Mouse (Mus musculus) lung, embryonic 14.5 days (tissue): ENCODE data around the gene Inpp5k. TPM values are rescaled to one million over a fixed set of nuclear protein-coding genes. Genes with fewer than 3 reads are reported as not detected.
A peak's percentile ranks its signal among the peaks of the same experiment; 100 is the strongest.
"Not testable (repeated sequence)": the region's sequence is repeated elsewhere in the genome, so short reads cannot be mapped to it uniquely, and the experiment has no call there.

Experiments
- ATAC-seq: fragments of 200-750 bp; cut with Nextera tagmentation; 2 replicates; pipeline ENCODE4 v1.8.0; 2017; ENCODE audit warnings: mild to moderate bottlenecking, moderate TSS enrichment, moderate library complexity; ENCODE audit not compliant: insufficient read depth
- DNase-seq: peaks from one replicate; pipeline ENCODE4 v3.0.0-alpha.2; 2015
- H3K27ac ChIP-seq: fragments of 300-500 bp; sonication (generic); 2 replicates; pipeline ENCODE4 v1.5.1; 2014; ENCODE audit warnings: low read depth, mild to moderate bottlenecking, moderate library complexity
- H3K27me3 ChIP-seq: fragments of 300-500 bp; sonication (generic); 2 replicates; pipeline ENCODE4 v1.6.1; 2014; ENCODE audit warnings: low read length, control low read depth; ENCODE audit not compliant: insufficient read depth
- H3K36me3 ChIP-seq: fragments of 300-500 bp; sonication (generic); 2 replicates; pipeline ENCODE4 v1.6.1; 2014; ENCODE audit warnings: control low read depth; ENCODE audit not compliant: insufficient read depth
- H3K4me1 ChIP-seq: fragments of 300-500 bp; sonication (generic); 2 replicates; pipeline ENCODE4 v1.6.1; 2014; ENCODE audit warnings: antibody characterized with exemption, control low read depth; ENCODE audit not compliant: insufficient read depth
- H3K4me2 ChIP-seq: fragments of 300-500 bp; sonication (generic); 2 replicates; pipeline ENCODE4 v1.6.1; 2014; ENCODE audit warnings: mild to moderate bottlenecking
- H3K4me3 ChIP-seq: fragments of 300-500 bp; sonication (generic); 2 replicates; pipeline ENCODE4 v1.5.1; 2014; ENCODE audit warnings: low read depth, low read length
- H3K9ac ChIP-seq: fragments of 300-500 bp; sonication (generic); 2 replicates; pipeline ENCODE4 v1.6.1; 2014
- H3K9me3 ChIP-seq: fragments of 300-500 bp; sonication (generic); 2 replicates; pipeline ENCODE4 v1.6.1; 2016; ENCODE audit warnings: low read depth, low read length, control low read depth
- CTCF ChIP-seq: IDR thresholded peaks from 2 replicates; pipeline ENCODE4 v1.5.1; 2016; ENCODE audit warnings: antibody characterized with exemption, low read depth
- WGBS: fragments of 180-500 bp; shearing (Covaris S2); extraction: QIAGEN DNeasy Blood & Tissue Kit; methylation state at CpG from one replicate; pipeline ENCODE4 v1.1.7; 2014; 5-methylcytosine and 5-hydroxymethylcytosine counted together
- polyA plus RNA-seq: library from polyadenylated mRNA; unstranded; fragments of >200 nt; fragmentation: Nextera tagmentation; extraction: Ambion mirVana; gene quantifications from 2 replicates; pipeline ENCODE4 v1.2.1, GENCODE M21; 2014

The Inpp5k gene
- polyA plus RNA-seq, 1 experiment from 2014 or later = 23.1 TPM

- peak overlapping the region; percentile 92 for H3K4me2 ChIP-seq
- TF ChIP-seq CTCF = no peak
These were observed 42.4 kb upstream of the Inpp5k start for GRCm38 (mm10) chr11:75588285-75588941.

GRCm38 (mm10) chr11:75592612-75593011 is 38.2 kb upstream of the Inpp5k start:
- Histone ChIP-seq H3K27ac (no peak overlapping the region), H3K9ac (no peak overlapping the region), H3K4me2 (no peak overlapping the region), H3K36me3 (peaks cover 36% of the 10 kb centered on the region), H3K9me3 (no peaks in the 10 kb centered on the region), H3K4me3 (no peak overlapping the region), H3K27me3 (no peaks in the 10 kb centered on the region), H3K4me1 (peaks cover 9% of the 10 kb centered on the region)
- DNase-seq (no peak), ATAC-seq (no peak)
- WGBS = 82% methylated on average over 5 of the region's 5 CpGs
- no peak for TF ChIP-seq CTCF

More at GRCm38 (mm10) chr11:75588285-75588941, 42.4 kb upstream of the Inpp5k start:
- no peaks in the 10 kb centered on the region for H3K9me3 ChIP-seq
- DNase-seq (peak; percentile 20), ATAC-seq (peak; percentile 84)
- peak overlapping the region; percentile 82 for H3K9ac ChIP-seq
- H3K27me3 ChIP-seq = no peaks in the 10 kb centered on the region
- H3K27ac ChIP-seq = peak overlapping the region; percentile 65
- under 1% methylated on average over 36 of the region's 37 CpGs for whole genome bisulfite sequencing
- peak overlapping the region; percentile 88 for H3K4me3 ChIP-seq
- H3K4me1 ChIP-seq = peaks cover 9% of the 10 kb centered on the region
- H3K36me3 ChIP-seq = peaks cover 12% of the 10 kb centered on the region

- no peaks in the 10 kb centered on the region for H3K27me3 ChIP-seq
- no peaks in the 10 kb centered on the region for H3K9me3 ChIP-seq
- H3K4me2 ChIP-seq = no peak overlapping the region
- 0 out of 2 replicates have a peak, but pooled peaks cover under 1% of the 10 kb centered on the region for H3K4me1 ChIP-seq
- DNase-seq = no peak
- H3K27ac ChIP-seq = no peak overlapping the region
- TF ChIP-seq CTCF = no peak
- peaks cover 53% of the 10 kb centered on the region for H3K36me3 ChIP-seq
- 75% methylated on average over 9 of the region's 9 CpGs for WGBS
- H3K9ac ChIP-seq = no peak overlapping the region
- no peak overlapping the region for H3K4me3 ChIP-seq
- no peak for ATAC-seq
These were observed 36.4 kb upstream of the Inpp5k start for GRCm38 (mm10) chr11:75594431-75594830.

GRCm38 (mm10) chr11:75595404-75595803 is 35.4 kb upstream of the Inpp5k start:
- DNase-seq (no peak), ATAC-seq (no peak)
- Histone ChIP-seq H3K9ac (no peak overlapping the region), H3K27me3 (no peaks in the 10 kb centered on the region), H3K4me3 (no peak overlapping the region), H3K9me3 (no peaks in the 10 kb centered on the region), H3K27ac (no peak overlapping the region), H3K36me3 (peaks cover 59% of the 10 kb centered on the region), H3K4me1 (no peaks in the 10 kb centered on the region), H3K4me2 (no peak overlapping the region)
- TF ChIP-seq CTCF = no peak
- WGBS = 74% methylated on average over 2 of the region's 2 CpGs

GRCm38 (mm10) chr11:75595816-75596215 is 35.0 kb upstream of the Inpp5k start:
- no peak for TF ChIP-seq CTCF
- Histone ChIP-seq H3K4me1 (no peaks in the 10 kb centered on the region), H3K9me3 (no peaks in the 10 kb centered on the region), H3K9ac (no peak overlapping the region), H3K36me3 (peaks cover 64% of the 10 kb centered on the region), H3K27ac (no peak overlapping the region), H3K4me3 (no peak overlapping the region), H3K4me2 (no peak overlapping the region), H3K27me3 (no peaks in the 10 kb centered on the region)
- WGBS = 78% methylated on average over 7 of the region's 7 CpGs
- ATAC-seq (no peak), DNase-seq (no peak)

- Histone ChIP-seq H3K9me3 (no peaks in the 10 kb centered on the region), H3K4me3 (no peak overlapping the region), H3K27ac (no peak overlapping the region), H3K9ac (no peak overlapping the region), H3K27me3 (no peaks in the 10 kb centered on the region), H3K36me3 (peaks cover 73% of the 10 kb centered on the region), H3K4me1 (no peaks in the 10 kb centered on the region), H3K4me2 (no peak overlapping the region)
- DNase-seq (no peak), ATAC-seq (no peak)
- 70% methylated on average over 3 of the region's 3 CpGs for WGBS
- no peak for TF ChIP-seq CTCF
These were observed 34.0 kb upstream of the Inpp5k start for GRCm38 (mm10) chr11:75596726-75597255.

- H3K9ac ChIP-seq = no peak overlapping the region
- peaks cover 77% of the 10 kb centered on the region for H3K36me3 ChIP-seq
- peak overlapping the region; percentile 47; the same call in 1 of the 2 replicates for H3K27ac ChIP-seq
- H3K27me3 ChIP-seq = no peaks in the 10 kb centered on the region
- DNase-seq = no peak
- H3K4me1 ChIP-seq = no peaks in the 10 kb centered on the region
- H3K9me3 ChIP-seq = no peaks in the 10 kb centered on the region
- H3K4me2 ChIP-seq = no peak overlapping the region
- H3K4me3 ChIP-seq = no peak overlapping the region
- no peak for TF ChIP-seq CTCF
- ATAC-seq = no peak
- 84% methylated on average over 6 of the region's 6 CpGs for WGBS
These were observed 32.8 kb upstream of the Inpp5k start for GRCm38 (mm10) chr11:75598004-75598403.

- WGBS = 89% methylated on average over 16 of the region's 17 CpGs
- H3K27me3 ChIP-seq, H3K4me2 ChIP-seq, H3K9ac ChIP-seq, H3K9me3 ChIP-seq, H3K27ac ChIP-seq, H3K4me3 ChIP-seq, ATAC-seq, H3K4me1 ChIP-seq, DNase-seq: not testable (repeated sequence)
- peaks cover 77% of the 10 kb centered on the region for H3K36me3 ChIP-seq
These were observed 31.0 kb upstream of the Inpp5k start for GRCm38 (mm10) chr11:75599802-75600201.
